Mouse (Mus musculus) left cerebral cortex, postnatal 25 days (tissue): ENCODE data around the gene Srrm3. TPM values are rescaled to one million over a fixed set of nuclear protein-coding genes. Genes with fewer than 3 reads are reported as not detected.
A peak's percentile ranks its signal among the peaks of the same experiment; 100 is the strongest.

Source experiments
- DNase-seq, 2 experiments: peaks; one replicate each; pipeline ENCODE4 v3.0.0; 2022; ENCODE audit warnings: low spot score in 2 of 2, mixed read lengths in 1 of 2
- intact Hi-C: fragments of 180-260 bp; cut with DNase I; formaldehyde crosslinking; loops from one replicate; pipeline ENCODE4 v1.15.1; 2025
- total RNA-seq, 2 experiments: library from RNA; stranded (reverse); gene quantifications; 2 replicates each; pipeline ENCODE4 v1.2.3; 2021

Gene Srrm3
- total RNA-seq, 2 experiments from 2014 or later = 85.4 to 98.1 TPM

DNA sequence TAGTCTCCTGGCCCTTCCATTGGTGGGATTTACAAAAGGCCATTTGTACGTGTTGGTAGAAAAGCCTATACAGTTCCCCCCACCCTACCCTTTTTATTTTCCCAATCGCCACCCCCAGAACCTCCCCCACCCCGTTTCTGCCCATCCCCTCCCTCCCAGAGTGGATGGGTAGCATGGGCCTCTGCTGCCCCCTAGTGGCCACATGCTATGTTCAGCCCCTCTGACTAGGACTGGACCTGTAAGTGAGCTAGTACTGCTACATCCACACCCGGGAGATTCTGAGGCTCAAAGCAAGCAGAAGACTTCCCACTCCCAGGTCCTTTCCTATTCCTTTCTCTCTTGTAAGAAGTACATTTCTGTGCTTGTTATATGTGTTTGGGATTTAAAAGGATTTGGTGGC is 48.5 kb downstream of the Srrm3 start:
- peak; percentile 80 to 85 for DNase-seq
- intact Hi-C loops = loop anchor here (1.0 kb wide), 1 partner anchor 61 kb away; no protein-coding TSS in a partner anchor

DNA sequence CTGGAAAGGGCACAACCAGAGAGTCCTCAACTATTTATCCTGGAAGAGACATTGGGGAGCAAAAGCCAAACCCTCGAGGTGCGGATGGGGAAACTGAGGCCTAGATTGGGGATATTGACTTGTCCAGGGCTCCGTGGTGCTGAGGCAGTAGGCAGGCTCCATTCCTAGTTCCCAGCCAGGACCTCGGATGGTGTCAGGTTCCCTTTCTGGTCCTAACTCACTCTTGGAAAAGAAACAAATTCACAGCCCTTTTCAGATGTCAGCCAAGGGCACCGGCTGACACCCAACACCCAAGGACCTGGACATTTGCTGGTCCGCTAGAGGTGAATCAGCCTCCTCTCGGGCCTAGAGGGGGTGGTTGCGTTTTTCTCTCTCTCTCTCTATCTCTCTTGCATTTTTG is 60.0 kb downstream of the Srrm3 start:
- DNase-seq = no peak
- intact Hi-C loops = no loop called here

DNA sequence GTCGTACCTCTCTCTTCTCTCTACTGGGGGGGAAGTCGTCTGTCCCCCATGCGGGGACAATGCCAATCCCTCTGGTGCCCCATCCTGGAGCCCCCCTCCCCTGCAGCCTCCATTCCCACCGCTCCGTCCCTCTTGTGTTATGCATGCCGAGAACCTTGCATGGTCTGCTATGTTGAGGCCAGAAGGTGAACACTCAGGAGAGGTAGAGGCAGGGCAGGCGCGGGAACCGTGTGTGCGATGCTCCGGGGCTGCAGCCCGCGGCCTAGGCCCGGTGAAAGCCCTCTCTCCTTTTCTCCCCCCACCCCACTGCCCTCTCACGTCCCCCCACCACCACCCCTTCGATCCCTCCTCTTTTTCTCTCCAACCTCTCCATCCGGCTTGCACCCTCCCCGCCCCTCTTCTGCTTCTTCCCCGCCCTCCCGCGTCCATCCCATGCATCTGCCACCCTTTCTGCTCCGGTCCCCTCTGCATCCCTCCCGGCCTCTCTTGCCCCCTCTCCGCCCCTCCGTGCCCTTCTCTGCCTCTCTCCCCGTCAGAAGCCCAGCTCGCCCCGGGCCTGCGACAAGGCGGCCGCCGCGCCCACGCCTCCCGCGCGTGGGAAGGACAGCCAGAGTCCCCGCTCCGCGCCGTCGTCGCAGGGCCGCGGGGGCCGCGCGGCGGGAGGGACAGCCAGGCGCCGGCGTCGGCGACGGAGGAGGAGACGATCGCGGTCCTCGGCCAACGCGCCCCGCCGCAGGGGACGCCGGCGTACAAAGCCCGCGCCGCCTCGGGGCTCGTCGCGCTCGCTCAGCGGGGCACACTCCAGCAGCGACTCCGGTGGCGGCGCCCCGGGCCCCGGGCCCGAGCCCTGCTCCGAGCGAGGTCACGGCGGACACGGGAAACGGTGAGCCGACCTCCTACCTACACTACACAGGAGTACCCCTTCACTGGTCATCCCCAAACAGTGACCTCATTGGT is 61.2 kb downstream of the Srrm3 start:
- DNase-seq = peak; percentile 56 to 62
- intact Hi-C loops = no loop called here

DNA sequence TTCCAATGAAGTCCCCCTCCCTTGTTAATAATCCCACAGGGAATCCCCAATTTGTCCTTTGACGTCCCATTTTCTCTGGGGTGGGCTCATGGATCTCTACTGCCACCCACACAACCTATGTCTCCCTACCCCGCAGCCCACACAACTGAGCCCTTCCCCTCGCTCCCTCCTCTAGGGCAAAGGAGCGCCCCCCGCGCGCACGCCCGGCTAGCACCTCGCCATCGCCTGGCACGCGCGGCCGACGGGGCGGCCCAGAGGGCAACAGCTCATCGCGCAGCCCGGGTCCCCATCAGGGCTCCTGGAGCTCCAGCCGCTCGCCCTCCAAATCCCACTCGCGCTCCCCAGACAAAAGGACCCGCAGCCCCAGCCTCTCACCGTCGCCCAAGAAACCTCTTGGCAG is 62.0 kb downstream of the Srrm3 start:
- no peak for DNase-seq
- intact Hi-C loops = no loop called here

DNA sequence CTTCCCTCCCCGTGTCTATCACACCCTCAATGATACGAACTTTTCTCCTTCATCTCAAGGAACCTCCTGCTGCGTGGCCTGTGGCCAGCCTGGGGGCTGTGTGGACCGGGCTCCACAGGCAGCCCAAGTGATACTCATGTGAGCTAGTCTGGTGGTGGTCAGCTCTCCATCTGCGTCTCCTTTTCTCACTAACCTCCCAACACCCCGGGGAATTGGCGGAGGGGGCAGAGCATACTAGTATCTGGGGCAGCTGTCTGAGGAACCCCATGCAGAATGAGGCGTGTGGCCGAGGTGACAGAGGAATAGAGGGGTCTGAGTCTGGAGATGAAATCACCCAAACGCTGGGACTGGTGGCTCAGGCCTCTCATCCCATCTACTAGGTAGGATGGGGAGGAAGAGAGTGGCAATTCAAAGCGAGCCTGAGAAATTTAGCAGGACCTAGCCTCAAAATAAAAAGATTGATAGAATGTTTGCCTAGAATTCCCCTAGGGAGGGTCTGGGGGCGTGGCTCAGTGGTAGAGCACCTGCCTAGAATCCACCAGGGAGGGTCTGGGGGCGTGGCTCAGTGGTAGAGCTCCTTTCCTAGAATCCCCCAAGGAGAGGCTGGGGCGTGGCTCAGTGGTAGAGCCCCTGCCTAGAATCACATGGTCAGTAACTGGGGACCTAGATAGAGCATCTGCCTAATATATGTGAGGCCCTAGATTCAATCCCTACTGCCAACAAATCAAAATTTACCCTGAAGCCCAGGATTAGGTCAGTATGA is 63.2 kb downstream of the Srrm3 start:
- intact Hi-C loops = no loop called here
- DNase-seq = no peak

DNA sequence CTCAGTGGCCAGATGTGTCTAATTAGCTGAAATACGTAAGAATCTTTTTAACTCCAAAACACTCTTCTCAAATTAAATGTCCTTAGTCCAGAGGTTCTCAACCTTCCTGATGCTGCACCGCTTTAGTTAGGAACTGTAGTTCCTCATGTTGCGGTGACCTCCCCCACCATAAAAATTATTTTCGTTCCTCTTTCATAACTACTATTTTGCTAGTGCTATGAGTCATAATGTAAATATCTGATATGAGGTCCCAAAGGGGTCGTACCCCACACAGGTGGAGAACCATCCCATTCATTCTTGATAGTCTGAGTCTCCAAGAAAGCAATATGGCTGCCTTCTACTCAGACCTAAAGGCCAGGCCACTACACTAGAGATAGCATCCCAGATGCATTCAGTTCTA is 63.8 kb downstream of the Srrm3 start:
- intact Hi-C loops = no loop called here

DNA sequence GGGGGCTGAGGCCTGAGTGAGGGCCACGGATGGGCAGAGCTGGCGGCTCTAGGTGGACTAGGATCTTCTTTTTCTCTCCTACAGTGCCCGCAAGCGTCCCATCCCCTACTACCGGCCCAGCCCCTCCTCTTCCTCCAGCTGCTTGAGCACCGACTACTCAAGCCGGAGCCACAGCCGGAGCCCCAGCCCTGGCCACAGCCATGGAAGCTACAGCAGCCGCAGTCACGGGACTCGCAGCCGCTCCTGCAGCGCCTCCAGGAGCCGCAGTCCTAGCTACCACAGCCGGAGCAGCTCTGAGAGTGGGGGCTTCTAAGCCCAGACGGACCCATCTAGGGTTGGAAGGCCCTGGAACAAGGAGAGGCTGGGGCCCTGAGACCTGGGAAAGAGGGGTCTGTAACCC is 66.3 kb downstream of the Srrm3 start:
- DNase-seq = no peak
- intact Hi-C loops = no loop called here

More for the DNA sequence above, 63.8 kb downstream of the Srrm3 start:
- DNase-seq = no peak

DNA sequence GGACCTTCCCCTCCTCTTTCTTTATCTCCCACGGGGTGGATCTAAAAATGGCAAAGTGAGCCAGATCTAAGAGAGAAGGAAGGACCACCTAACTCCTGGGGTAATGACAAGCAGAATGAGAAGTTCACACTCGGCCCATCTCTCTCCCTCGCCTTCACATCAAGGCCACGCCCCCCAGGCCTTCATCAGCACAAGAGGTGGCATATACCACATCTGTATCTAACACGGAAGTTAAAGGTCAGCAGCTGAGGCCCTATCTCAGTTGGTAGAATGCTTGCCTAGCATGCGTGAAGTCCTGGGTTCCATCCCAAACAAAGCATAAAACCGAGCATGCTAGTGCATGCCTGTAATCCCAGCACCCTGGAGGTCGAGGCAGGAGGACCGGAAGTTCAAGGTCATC is 67.1 kb downstream of the Srrm3 start:
- DNase-seq = no peak
- intact Hi-C loops = no loop called here

DNA sequence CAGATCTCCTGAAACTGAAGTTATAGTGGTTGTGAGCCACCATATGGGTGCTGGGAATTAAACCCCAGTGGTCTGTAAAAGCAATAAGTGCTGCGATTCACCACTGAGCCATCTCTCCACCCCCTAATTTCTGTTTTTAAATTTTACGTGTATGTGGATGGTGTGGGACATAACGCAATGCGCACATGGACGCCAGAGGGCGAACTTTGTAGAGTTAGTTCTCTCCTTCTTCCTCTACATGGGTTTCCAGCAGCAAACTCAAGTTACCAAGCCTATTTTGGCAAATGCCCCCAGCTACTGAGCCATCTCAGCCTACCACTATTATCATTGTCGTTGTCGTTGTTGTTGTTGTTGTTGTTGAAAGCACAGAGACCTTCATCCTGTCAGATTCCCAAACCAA is 70.5 kb downstream of the Srrm3 start:
- intact Hi-C loops = loop anchor here (5.0 kb wide), 1 partner anchor 185 kb away; no protein-coding TSS in a partner anchor
- DNase-seq = peak; percentile 48 to 68

DNA sequence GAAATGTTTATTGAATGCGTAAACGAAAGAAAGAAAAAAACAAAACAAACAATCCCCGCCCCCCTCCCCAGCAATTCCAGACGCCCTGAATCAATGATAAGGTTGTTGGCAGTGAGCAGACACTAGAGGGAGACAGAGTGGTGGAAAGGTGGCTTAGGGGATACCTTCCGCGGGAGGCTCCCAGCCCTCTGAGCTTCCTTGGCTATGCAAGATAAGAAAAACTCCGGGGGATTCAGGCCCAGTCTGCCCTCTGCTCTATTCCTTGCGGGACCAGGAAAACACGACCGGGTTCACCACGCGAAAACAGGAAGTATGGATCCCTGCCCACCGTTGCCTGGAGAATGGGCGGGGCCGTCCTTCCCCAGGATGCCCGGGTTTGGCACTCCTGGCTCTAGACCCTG is 71.1 kb downstream of the Srrm3 start:
- peak; percentile 45 to 64 for DNase-seq
- intact Hi-C loops = loop anchor here (5.0 kb wide), 1 partner anchor 184 kb away; no protein-coding TSS in a partner anchor

DNA sequence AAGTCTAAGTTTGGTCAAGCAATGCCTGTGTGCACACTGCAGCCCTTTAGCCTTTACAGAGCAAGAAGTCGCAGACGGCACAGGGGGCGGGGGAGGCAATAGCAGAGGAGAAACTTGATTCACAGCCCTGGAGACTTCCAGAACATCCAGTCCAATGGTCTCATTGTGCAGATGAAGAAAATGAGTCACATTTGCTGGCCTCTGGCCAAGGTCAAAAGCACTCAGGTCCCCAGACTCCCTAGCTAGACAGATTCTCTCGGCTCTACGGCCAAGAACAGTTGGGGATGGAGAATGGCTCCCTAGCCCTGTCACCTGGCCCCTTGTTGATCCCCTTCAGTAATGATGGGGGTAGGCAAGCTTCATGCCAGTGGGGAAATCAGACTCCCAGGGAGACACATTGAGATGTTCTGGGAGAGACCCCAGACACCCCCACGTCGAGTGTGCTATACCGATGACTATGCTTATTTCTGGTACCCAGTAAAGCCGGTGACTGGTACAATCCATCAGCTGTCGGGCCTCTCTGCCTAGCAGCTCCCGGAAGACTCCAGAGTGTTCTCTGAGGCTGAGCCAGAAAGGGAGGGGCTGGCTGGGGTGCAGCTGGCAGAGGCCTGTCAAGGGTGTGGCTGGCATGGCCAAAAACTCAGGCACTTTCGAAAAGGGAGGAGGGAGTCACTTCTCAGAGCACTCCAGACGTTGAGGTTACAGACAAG is 72.9 kb downstream of the Srrm3 start:
- DNase-seq = no peak
- intact Hi-C loops = loop anchor here (5.0 kb wide), 1 partner anchor 183 kb away; no protein-coding TSS in a partner anchor

DNA sequence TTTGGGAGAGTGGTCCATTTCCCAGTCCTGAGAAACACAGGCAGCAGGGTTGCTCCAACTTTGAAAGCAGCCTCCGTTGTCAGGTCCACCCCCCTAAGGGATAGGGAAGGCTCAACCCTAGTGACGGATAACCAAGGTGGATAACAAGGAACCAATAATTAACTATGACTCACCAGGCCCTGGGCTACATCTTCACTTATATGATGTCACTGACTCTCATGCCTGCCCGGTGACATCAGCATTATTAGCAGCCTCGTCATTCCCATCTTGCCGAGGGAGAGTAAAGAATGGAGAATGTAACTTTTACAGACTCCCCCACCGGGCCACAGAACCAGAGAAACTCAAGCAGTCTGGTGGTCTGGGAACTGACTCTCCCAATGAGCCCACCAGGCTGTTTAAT is 78.0 kb downstream of the Srrm3 start:
- intact Hi-C loops = no loop called here
- DNase-seq = no peak

DNA sequence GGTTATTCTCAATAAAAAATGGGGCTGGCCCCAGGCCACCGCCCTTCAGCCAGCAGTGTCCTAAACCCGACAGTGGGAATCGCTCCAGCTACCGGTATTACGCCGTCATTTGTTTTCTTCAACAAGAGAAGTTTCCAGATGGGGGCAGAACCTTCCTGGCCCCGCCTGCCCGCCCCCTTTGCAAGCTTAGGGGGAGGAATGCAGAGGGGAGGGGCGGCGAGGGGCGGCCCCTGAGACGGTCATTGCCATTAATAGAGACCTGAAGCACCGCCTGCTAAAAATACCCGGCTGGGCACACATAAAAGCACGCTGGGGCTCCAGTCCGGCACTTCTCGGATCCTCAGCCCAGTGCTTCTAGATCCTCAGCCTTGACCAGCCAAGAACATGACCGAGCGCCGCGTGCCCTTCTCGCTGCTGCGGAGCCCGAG is 81.0 kb downstream of the Srrm3 start, which contains the start of gene Hspb1:
TSS of gene Hspb1 (plus strand) at position 245 of the 428 bp plus-strand sequence.
- intact Hi-C loops = no loop called here
- no peak for DNase-seq

DNA sequence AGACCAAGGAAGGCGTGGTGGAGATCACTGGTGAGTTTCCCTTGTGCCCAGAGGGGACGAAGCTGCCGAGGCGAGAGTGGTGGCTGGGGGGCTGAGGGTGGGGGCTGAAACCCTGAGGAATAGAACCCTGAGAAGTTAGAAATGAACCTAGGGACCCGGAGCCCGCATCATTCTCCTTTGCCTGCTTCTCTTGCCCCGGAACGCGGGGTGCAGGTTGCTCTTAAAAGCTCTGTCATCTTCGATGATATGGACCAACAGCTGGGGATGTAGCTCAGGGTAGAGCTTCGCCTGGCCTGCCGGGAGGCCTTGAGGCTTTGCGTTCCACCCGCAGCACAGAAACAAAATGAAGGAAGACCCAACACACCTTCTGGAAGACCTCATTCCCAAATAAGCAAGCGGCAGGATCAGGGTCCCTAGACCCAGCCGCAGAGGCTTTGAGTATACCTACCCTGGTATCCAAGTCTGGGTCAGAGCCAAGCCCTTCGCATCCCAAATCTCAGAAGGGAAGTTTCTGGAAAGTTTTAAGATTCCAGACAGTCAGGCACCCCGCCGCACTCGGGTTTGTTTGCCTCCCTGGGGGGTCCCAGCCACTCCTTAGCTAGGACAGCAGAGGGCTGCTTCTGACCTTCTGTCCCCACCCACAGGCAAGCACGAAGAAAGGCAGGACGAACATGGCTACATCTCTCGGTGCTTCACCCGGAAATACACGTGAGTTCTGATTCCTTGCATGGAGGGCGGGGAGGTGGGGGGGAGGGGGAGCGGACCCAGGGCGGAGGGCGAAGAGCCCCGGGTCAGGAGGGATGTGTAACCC is 81.9 kb downstream of the Srrm3 start:
- intact Hi-C loops = no loop called here
- no peak for DNase-seq

DNA sequence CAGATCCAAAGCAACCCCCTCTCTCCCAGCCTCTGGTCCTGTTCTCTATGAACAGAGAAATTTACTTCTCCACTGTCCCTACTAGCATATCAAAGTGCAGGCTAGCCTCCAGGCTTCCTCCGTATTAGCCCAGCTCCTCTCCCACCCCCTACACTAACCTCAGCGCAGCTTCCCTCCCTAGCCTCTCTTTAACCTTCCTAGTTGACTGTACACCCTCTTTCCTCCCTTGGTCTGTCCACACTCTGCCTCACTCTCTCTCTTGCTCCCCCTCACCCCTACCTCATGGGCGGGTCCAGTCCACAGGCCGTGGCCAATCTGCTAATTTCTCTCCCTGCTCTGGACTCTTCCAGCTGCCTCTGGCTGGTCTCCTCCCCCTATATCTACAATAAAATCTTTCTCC is 83.6 kb downstream of the Srrm3 start:
- DNase-seq = no peak
- intact Hi-C loops = no loop called here

DNA sequence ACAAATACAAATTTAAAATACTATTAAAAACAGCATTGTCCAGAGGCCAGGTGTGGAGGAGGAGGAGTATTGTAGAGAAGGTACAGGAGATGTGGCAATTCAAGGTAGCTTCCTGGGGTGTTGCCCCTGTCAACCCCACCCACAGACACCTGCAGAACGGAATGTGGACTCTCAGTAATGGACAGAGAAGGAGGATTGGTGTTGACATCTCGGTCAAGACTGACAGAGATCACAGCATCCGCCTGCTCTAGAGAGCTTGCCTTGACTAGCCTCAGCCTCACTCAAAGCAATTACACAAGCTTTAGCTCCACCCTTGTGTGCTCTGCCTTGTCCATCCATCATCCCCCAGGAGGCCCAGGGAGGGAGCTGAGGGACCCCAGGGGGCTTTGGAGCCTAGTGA is 84.2 kb downstream of the Srrm3 start:
- intact Hi-C loops = no loop called here

DNA sequence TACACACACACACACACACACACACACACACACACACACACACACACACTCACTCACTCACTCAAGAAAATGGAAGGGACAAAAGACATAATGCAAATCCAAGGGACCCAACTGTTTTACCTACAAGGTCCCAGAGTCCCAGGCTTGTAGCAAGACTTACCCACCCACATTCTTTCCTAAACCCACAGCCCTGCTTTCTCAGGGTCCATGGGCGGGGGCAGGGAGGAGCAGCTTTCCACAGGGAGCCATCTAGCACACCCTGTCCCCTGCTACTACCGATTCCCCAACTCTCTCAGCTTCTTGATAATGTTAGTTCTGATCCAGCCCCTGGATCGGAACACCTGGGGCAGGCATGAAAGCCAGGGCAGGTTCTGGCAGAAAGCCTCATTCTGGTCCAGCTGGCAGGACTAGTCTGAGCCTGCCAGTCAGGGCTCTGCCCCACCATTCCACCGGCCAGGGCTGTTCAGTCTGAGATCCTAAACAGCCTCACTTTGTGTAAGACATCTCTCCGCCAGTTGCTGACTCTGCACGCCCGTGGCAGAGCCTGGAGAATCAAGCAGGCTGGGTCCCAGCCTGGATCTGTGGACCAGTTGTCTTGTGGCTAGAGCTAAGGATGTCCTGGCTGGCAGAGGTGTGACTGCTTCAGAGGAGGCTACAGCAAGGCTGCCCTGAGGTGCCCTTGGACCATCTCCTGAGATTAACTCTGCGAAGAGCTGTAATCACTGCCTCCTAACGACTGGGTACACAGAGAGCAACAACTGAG is 86.1 kb downstream of the Srrm3 start:
- DNase-seq = no peak
- intact Hi-C loops = no loop called here

More for the DNA sequence above, 84.2 kb downstream of the Srrm3 start:
- no peak for DNase-seq

DNA sequence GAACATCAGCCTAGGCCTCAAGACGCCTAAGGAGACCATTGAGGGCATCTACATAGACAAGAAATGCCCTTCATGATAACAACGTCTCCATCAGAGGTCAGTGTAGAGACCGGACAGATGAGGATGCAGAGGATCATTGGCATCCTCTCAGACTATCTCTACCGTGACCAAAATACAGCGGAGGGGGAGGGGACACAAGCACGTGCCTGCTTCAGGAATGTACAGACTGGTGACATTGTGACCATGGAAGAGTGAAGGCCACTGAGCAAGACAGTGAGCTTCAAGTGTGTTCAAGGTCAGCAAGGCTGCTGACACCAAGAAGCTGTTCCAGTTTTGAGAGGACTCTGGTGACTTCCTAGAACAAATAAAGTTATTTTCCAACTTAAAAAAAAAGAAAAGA is 88.3 kb downstream of the Srrm3 start:
- no peak for DNase-seq
- intact Hi-C loops = no loop called here
